Mouse (Mus musculus): Measurements from ENCODE around the gene Vamp9. TPM values are rescaled to one million over a fixed set of nuclear protein-coding genes. Genes with fewer than 3 reads are reported as not detected.

Vamp9 gene
- 1 to 10 TPM in 1 of 2 experiments, under 1 TPM in 1; 0.57 to 1.9 TPM for polyA plus RNA-seq (2017; shearing (Covaris generic))

DNA sequence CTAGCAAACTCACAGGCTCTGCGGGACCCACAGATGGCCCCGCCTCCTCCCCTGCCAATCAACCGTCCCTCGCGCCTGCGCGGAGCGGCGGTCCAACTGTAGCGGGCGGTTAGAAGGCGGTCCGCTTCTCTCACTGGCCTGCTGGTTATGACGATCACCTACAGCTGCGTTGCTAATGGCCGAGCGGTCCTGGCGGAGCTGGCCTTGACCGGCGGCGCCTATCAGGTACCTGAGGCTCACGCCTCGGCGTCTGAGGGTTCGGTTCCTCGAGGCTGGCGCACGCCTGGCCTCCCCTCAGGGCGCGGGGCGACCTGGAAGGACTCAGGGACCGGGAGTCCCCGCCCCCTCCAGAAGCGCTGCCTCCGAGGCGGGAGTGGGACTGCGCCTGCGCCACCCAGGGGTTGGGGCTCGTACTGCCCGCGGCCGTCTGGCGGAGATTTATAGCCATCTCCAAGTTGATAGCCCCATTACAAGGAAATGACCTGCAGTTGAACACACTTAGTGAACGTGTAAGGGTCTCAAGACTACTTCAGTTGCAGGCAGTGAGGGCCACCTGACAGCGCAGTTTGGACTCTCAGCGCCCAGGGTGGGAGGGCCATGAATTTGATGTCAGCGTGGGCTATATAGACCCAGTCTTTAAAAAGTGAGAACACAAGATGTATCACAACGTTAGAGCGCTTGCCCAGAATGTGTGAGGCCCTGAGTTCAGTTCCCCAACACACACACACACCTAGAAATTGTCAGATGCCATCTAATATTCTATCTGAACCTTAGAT lies at the start of gene Vamp9:
TSS of gene Vamp9 (plus strand) at position 74 of the 776 bp plus-strand sequence.

DNA sequence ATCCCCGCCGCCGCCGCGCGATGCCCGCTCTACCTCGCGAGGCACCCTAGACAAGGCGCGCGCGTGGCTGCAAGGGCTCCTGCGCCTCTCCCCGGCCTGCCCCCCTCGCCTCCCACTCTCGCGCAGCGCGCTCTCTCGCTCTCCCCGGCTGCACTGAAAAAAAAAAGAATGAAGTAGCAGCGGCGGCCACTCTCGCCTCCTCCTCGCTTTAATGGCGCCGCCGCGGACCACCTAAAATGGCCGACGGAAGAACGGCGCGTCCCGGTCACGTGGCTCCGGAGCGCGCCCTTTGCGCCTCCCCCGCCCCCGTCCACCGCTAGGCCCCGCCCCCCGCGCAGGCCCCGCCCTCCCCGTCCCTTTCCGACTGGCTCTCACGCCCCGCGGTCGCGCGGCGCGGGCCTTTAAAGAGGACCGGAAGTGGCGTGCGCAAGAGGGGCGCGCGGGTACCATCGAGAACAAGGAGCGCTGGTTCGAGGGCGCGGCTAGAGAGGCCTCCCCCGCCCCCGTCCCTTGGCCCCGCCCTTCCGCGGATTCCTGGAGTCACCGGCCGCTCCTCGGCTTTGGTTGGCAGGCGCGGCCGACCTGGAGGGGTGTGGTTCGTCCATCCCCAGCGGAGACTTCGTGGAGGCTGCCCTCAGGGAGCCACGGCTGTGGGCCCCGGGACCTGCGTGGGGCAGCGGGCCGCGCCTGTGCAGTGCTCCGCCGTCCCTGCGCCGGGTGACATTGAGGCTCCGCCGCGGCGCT lies 72.8 kb downstream of the Vamp9 start, which contains the start of the genes Hnrnpd and 4930524J08Rik:
TSS of gene Hnrnpd (minus strand) at position 240 of the 744 bp plus-strand sequence.
TSS of gene 4930524J08Rik (plus strand) at position 363 of the 744 bp plus-strand sequence.

Other genes with a start within 250 kb of the Vamp9 start
- gene Rasgef1b, start 177.2 kb upstream of the Vamp9 start, polyA plus RNA-seq (2017; shearing (Covaris generic)), result 1 to 10 TPM; 5.9 to 7.8 TPM
- gene Hnrnpd, start 72.7 kb downstream of the Vamp9 start, polyA plus RNA-seq (2017; shearing (Covaris generic)), result 100 to 1,000 TPM; 370 to 403 TPM
- gene 4930524J08Rik, start 72.8 kb downstream of the Vamp9 start, polyA plus RNA-seq (2017; shearing (Covaris generic)), result under 1 TPM in 1 of 2 experiments, not detected in 1; 0.63 TPM
- gene Hnrnpdl, start 133.4 kb downstream of the Vamp9 start, polyA plus RNA-seq (2017; shearing (Covaris generic)), result 100 to 1,000 TPM; 134 to 160 TPM
- gene Enoph1, start 133.7 kb downstream of the Vamp9 start, polyA plus RNA-seq (2017; shearing (Covaris generic)), result 10 to 100 TPM; 26.4 to 35.5 TPM

All from inflammation-experienced regulatory T-cells (primary cell).